Mouse (Mus musculus): ENCODE measurements around the gene Ap3b1.

Ap3b1 gene

GRCm38 (mm10) chr13:94451229-94451628 is 92.5 kb downstream of the Ap3b1 start:
- in situ Hi-C loops (cut with MboI, MseI), result no loop called here

GRCm38 (mm10) chr13:94454131-94454530 is 95.4 kb downstream of the Ap3b1 start:
- in situ Hi-C loops (cut with MboI, MseI), result no loop called here

- in situ Hi-C loops (cut with MboI, MseI), result no loop called here
Observed at GRCm38 (mm10) chr13:94459143-94459542, 100.4 kb downstream of the Ap3b1 start.

GRCm38 (mm10) chr13:94464221-94464620 is 105.5 kb downstream of the Ap3b1 start:
- in situ Hi-C loops (cut with MboI, MseI), result no loop called here

GRCm38 (mm10) chr13:94468551-94468950 is 109.8 kb downstream of the Ap3b1 start:
- in situ Hi-C loops (cut with MboI, MseI), result no loop called here

GRCm38 (mm10) chr13:94471009-94471672 is 112.4 kb downstream of the Ap3b1 start:
- in situ Hi-C loops (cut with MboI, MseI), result no loop called here

GRCm38 (mm10) chr13:94476208-94476607 is 117.4 kb downstream of the Ap3b1 start:
- in situ Hi-C loops (cut with MboI, MseI), result no loop called here

- in situ Hi-C loops (cut with MboI, MseI), result no loop called here
Observed at GRCm38 (mm10) chr13:94480256-94480655, 121.5 kb downstream of the Ap3b1 start.

GRCm38 (mm10) chr13:94490684-94491083 is 131.9 kb downstream of the Ap3b1 start:
- in situ Hi-C loops (cut with MboI, MseI), result loop anchor here (10.0 kb wide), 1 partner anchor 1416 kb away; no protein-coding TSS in a partner anchor

- in situ Hi-C loops (cut with MboI, MseI), result loop anchor here (10.0 kb wide), 1 partner anchor 1416 kb away; no protein-coding TSS in a partner anchor
Observed at GRCm38 (mm10) chr13:94491159-94491558, 132.4 kb downstream of the Ap3b1 start.

- in situ Hi-C loops (cut with MboI, MseI), result loop anchor here (10.0 kb wide), 1 partner anchor 1423 kb away; no protein-coding TSS in a partner anchor
Observed at GRCm38 (mm10) chr13:94497521-94497920, 138.8 kb downstream of the Ap3b1 start.

- in situ Hi-C loops (cut with MboI, MseI), result no loop called here
Observed at GRCm38 (mm10) chr13:94506411-94506810, 147.7 kb downstream of the Ap3b1 start.

GRCm38 (mm10) chr13:94508344-94508743 is 149.6 kb downstream of the Ap3b1 start:
- in situ Hi-C loops (cut with MboI, MseI), result no loop called here

GRCm38 (mm10) chr13:94513157-94513767 is 154.5 kb downstream of the Ap3b1 start:
- in situ Hi-C loops (cut with MboI, MseI), result no loop called here

GRCm38 (mm10) chr13:94513898-94514297 is 155.1 kb downstream of the Ap3b1 start:
- in situ Hi-C loops (cut with MboI, MseI), result no loop called here

GRCm38 (mm10) chr13:94514992-94515391 is 156.2 kb downstream of the Ap3b1 start:
- in situ Hi-C loops (cut with MboI, MseI), result no loop called here

GRCm38 (mm10) chr13:94516532-94516931 is 157.8 kb downstream of the Ap3b1 start:
- in situ Hi-C loops (cut with MboI, MseI), result no loop called here

- in situ Hi-C loops (cut with MboI, MseI), result no loop called here
Observed at GRCm38 (mm10) chr13:94518176-94518575, 159.4 kb downstream of the Ap3b1 start.

GRCm38 (mm10) chr13:94519276-94519675 is 160.5 kb downstream of the Ap3b1 start:
- in situ Hi-C loops (cut with MboI, MseI), result no loop called here

GRCm38 (mm10) chr13:94523213-94523612 is 164.5 kb downstream of the Ap3b1 start:
- in situ Hi-C loops (cut with MboI, MseI), result no loop called here

- in situ Hi-C loops (cut with MboI, MseI), result no loop called here
Observed at GRCm38 (mm10) chr13:94524669-94525238, 166.0 kb downstream of the Ap3b1 start.

- in situ Hi-C loops (cut with MboI, MseI), result no loop called here
Observed at GRCm38 (mm10) chr13:94529138-94529537, 170.4 kb downstream of the Ap3b1 start.

GRCm38 (mm10) chr13:94533516-94533915 is 174.8 kb downstream of the Ap3b1 start:
- in situ Hi-C loops (cut with MboI, MseI), result no loop called here

All from T-helper 2 cell (primary cell).